Mouse (Mus musculus) embryo, embryonic 9.5 days (tissue): Measurements from ENCODE around the gene Camsap2.

Source experiments
- DNase-seq: peaks from one replicate; pipeline ENCODE4 v3.0.0-alpha.2; 2017; ENCODE audit errors: extremely low spot score

Camsap2 gene

DNA sequence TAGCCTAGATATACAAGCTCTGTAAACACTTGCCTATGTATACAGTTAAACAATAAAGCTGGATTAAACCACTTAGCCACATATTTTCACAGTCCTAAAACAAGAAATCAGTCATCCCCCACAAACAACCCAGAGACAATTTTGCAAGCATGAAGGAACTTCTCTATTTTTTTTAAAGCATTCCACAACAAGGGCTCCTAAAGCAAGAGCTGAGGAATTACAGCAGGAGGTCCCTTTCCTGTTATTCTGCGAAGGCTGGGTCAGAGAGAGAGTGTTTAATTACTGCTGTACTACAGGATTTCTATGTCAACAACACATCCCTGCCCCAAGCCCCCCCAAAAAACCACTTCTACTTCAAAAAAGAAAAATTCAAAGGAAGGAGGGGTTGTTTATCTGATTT, 1.6 kb downstream of the Camsap2 start:
- DNase-seq: no peak

DNA sequence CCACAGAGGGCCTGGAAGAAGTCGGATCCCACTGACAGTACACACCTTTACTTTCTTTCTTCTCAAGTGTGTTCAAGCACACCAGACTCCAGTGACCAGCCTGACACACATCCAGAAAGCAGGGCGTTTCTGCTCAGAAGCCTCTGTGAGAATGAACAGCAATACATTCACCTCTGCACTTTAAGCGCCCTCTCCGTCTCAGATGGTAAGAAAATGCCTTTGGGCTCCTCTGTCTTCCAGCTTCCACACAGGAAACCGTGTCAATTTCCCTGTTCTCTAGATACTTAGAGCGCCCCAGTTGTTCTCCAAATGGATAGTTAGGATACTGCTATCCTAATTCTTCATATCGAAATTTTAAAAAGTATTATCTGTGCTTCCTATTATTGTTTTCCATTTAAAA, 2.2 kb downstream of the Camsap2 start:
- no peak for DNase-seq

DNA sequence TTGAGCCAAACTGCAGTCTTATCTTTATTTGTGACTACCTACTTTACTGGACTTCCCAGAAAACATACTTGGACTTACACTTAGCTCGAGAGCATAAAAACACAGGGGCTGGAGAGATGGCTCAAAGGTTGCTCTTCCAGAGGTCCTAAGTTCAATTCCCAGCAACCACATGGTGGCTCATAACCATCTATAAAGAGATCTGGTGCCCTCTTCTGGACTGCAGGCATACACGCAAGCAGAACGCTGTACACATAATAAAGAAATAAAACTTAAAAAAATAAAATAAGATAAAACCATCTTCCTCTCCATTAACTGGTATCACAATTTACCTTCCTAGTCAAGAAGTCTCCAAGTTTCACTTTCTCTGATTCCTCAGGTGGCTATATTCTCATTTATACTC, 5.4 kb downstream of the Camsap2 start:
- DNase-seq: no peak

DNA sequence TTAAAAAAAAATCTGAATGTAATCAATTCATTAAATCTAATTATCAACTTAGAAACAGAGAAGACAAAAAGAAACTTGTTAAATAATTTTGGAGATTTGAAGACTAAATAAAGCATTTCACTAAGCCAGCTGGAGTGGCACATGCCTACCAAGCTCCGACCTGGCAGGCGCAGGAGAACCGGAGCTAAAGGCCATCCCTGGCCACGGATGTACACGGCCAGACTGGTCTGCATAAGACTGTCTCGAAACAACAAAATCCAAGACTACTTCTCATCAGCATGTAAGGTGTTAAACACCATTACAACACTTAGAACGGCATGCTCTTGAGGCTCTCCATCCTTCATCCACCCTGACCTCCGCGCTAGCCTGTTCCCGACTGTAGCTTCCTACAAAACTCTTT, 11.2 kb downstream of the Camsap2 start:
- DNase-seq: no peak

DNA sequence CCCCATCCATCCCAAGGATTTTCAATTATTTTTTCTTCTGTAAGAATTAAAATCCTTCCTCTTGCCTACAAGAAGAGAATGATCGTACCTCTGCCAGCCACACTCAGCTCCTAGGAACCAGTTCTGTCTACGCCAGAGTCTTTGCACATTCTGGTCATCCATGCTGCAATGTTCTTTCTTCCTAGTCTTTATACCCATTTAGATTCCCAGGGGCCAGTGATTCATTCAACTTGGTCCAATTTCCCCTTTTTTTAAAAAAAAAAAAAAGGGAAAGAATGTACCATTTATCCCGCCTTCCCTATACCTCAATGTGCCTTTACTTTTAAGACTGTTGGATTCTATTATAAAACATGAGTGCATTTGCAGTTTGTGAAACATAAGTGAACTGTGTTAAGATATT, 12.4 kb downstream of the Camsap2 start:
- no peak for DNase-seq

DNA sequence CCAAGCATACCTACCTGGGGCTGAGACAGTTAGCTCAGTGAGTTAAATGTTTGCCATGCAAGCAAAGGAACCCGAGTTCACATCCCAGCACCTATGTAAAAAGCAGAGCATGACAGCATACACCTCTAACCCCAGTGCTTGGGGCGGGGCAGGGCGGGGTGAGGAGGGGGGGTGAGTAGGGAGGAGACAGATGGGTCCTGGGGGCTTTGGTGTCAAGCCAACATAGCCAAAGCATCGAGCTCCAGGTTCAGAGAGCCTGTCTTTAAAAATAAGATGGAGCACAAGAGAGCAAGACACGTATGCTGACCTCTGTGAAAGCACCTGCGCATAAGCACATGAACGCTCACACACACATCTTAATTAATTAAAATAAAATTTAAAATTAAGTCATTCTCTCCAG, 12.8 kb downstream of the Camsap2 start:
- no peak for DNase-seq

DNA sequence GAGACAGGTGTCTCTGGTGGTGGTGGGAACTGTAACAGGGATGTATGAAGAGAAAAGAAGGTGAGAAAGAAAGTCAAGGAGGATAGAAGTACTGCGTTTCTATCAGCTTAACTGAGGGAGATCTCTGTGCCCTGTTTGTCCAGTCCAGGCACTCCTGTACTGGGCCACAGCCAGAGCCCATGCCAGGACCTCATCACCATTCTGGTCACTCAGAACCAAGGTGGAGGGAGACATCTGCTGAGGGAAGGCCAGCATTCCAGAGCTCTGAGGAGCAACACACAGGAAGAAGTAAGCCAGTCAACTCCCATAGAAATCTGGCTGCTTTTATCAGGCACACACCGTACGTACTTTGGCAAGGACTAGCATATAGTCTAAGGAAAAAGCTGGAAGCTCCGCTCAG, 14.1 kb downstream of the Camsap2 start:
- DNase-seq: no peak

DNA sequence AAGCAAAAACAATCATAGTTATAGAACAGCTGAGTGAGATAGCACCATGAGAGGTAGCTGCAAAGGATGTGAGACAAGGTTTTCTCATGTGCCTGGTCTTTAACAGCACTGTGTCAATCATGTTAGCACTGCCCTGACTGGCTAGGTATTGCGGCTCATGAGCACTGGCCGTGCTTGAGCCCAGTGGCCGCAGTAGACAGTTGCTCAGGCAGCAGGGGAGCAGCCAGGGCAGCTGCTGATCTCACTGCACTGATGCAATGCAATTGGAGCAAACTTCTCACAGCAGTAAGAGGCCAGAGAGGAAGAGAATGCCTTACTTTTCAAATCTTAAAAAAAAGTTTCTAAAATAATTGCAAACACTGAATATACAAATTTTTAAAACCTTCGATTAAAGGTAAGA, 16.5 kb downstream of the Camsap2 start:
- DNase-seq: no peak

DNA sequence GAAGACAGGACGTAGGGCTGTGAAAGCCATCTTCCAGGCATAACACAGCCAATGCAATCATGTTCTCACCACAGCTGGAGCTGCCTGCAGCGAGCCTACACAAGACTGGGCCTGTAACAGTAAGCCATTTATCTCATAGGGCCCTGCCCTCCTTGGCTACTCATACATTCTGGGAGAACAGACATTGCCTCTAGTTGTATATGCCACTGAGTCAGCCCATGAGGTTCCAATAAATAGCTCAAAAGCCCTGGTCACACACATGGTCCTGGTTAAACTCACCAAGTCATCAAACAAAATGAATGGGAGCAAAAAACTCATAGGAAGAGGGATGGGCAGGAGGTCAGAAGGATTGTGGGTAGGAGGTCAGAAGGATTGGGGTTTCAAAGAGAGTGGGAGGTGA, 17.3 kb downstream of the Camsap2 start:
- no peak for DNase-seq

DNA sequence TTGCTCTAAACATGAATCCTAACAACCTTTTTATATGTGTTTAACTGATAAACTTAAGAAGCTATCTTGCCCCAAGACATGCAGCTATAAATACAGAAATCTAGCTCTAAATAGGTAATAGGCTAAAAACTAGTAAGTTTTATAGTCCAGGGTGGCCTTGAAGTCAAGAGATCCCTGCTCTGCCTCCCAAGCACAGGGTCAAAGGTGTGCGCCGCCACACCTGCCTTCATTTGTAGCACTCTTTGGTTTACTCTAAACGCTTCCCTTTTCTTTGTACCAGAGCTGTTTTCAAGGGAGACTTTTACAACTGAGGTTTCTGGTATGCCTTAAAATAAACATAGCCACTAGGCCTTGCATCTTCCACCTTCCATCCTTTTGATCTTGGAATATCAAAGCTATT, 18.3 kb downstream of the Camsap2 start:
- DNase-seq: no peak

DNA sequence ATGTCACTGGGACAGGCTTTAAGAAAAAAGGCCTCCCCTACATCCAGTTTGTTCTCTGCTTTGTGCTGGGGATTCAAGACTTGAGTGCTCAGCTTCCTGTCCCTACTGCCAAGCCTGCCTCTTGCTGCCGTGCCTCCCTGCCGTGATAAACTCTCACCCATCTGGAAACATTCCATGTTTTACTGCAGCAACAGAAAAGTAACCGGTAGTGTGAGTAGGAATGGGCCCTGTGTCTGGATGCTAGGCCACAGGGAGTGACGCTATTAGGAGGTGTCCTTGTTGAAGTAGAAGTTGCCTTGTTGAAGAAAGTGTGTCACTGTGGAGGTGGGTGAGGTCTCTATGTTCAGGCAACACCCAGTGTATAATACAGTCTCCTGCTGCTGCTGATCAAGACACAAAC, 20.0 kb downstream of the Camsap2 start:
- DNase-seq: no peak

DNA sequence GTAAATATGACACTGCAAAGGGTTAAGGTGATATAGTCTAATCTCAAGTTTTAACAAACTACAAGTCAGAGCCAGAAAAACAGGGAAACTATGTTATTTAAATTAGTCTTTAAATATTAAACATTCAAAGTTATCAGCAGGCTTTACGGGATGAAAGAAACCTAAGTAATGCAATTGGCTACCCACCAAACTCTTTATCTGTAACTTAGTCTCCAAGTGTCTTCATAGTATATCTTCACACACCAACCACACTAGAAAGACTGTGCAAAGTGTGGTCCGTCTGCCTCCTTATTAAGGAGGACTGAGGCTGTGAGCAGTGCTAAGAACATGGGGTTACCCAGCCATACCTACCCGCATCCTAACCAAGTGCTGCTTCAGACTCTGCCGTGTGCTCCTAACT, 23.6 kb downstream of the Camsap2 start:
- DNase-seq: no peak

DNA sequence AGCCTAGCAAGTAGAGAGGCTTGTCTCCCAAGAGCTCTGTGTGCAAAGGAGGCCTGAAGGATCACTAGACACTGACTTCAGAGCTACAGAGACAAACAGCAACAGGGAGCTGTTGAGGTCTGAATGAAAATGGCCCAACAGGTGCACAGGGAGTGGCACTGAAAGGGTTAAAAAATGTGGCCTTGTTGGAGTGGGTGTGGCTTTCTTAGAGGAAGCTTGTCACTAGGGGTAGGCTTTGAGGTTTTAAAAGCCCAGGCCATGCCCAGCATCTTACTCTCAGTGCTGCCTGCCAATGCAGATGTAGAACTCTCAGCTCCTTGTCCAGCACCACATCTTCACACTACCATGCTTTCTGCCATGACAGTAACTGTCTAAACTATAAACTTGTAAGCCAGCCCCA, 29.6 kb downstream of the Camsap2 start:
- DNase-seq: no peak

DNA sequence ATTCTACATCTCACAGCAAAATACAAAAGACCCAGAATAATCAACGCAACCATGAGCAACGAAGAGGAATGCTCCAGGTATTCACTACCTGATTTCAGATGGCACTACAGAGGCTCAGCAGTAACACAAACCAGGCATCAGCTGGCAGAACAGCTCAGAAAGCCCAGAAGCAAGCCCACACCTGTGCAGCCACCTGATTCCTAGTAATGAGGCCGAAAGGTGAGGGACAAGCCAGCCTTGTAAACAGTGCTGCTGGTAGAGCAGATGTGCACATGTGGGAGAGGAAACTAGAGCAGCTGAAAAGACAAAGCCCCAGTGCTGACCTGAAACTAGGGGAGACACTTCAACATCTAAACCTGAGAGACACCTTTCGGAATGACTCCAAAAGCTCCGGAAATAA, 36.7 kb downstream of the Camsap2 start:
- DNase-seq: no peak

DNA sequence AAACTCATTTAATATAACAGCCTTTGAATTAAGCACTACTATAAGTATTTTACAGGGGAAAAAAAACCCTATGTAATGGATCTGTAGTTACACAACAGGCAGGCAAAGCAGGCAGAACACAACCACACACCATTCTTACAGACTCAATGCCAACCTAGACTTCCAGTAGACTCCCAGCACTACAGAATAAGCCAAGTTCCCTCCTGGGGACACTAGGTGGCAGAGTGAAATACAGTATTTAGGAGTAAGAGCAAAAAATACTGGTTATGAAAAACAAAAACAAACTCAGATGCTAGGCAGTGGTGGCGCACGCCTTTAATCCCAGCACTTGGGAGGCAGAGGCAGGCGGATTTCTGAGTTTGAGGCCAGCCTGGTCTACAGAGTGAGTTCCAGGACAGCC, 39.5 kb downstream of the Camsap2 start:
- DNase-seq: no peak

DNA sequence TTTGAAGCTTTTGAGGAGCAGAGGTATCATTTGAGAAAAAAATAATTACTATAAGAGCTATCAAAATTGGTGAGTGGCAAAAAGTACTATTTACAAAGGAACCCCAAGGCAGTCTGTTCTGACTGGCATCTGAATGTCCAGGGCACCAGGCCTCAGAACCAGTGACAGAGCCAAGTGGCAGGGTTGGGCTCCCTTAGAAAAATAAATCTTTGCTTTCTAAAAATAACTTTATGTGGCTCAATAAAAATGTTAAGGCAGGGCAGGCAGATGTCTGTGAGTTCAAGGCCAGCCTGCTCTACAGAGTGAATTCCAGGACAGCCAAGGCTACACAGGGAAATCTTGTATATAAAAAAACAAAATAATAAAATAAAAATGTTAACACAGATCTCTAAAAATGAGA, 51.9 kb downstream of the Camsap2 start:
- no peak for DNase-seq

DNA sequence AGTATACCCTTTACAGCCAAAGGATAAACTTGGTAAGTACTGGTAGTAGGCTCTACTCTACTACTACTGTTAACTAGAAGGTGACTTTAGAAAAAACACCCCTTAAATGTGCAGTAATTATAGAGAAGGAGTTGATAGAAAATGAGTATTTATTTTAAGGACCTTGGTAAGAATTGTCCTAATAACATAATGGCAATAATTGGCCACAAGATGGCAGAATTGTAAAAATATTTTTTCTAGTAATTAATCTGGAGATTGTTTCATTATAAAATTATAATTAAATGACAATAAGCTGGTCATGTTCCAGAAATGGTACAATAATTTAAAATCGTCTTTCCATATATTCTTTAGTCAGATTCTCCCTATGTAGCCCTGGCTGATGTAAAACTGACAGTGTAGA, 56.1 kb downstream of the Camsap2 start:
- DNase-seq: no peak

DNA sequence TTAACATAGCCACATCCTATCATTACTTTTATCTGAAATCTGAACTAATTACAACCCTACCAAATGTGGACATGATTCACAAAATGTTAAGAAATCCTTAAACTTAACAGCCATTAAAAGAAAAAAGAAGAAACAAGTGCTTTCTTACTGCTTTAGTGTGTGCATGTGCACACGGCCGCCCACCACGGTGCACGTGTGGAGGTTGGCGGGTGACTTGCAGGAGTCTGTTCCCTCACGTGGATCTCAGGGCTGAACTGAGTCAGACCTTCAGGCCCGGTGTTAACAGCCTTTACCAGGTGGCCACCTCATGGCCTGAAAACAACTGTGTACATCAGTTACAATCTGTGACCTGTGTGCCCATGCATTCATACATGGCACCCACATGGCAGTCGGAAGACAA, 68.5 kb downstream of the Camsap2 start:
- no peak for DNase-seq

DNA sequence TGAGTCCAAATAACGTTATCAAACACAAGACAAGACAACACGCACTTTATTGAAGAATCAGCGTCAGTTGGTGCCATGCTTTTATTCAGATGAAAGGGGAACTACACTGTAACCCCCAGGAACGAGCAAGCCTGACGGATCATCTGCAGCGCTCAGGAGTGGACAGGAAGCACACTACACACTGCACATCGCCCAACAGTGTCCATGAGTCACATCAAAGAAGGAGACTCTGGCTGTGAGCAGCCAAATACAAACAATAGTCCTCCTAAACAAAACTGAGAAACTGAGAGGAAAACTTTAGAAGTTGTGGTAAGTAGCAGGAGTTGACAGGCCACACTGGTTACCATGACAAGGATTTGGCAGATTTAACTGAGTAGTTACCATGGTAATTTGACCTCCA, 77.7 kb downstream of the Camsap2 start:
- no peak for DNase-seq

DNA sequence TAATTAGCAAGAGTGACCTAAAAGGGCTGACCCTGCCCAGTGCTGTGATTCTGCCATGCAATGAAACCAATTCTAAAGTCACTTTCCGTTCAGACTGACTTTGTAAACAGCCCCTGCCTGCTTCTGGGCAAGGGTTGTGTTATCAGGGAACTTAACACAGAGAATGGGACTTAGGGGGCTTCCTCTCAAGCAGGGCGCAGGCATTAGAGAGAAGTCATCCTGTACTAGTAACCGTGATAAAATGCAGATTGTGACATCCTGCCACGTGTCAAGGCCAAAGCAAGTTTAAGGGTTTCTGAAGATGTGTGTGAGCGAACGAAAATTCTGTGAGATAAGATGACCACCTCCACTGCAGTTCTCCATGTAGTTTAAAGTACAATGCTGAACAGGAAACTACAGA, 79.8 kb downstream of the Camsap2 start:
- no peak for DNase-seq

DNA sequence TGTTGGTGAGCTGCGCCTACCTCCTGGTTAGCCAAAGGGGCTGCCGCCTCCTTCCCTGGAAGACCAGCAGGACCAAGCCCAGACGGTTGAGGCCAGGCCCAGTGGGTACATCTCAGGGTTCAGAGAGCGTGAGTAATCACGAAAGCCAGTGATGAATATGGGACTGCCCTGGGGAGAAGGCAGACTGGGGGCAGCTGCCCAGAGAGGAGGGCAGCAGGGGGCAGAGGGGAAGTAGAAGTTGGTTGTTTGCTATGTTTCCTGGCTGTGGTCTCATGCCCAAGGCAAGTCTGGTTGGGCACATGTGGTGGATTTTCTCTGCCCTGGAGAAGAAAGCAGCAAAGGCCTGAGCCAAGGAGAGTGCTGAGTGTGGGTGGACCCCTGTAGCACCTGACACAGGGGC, 82.5 kb downstream of the Camsap2 start:
- no peak for DNase-seq

DNA sequence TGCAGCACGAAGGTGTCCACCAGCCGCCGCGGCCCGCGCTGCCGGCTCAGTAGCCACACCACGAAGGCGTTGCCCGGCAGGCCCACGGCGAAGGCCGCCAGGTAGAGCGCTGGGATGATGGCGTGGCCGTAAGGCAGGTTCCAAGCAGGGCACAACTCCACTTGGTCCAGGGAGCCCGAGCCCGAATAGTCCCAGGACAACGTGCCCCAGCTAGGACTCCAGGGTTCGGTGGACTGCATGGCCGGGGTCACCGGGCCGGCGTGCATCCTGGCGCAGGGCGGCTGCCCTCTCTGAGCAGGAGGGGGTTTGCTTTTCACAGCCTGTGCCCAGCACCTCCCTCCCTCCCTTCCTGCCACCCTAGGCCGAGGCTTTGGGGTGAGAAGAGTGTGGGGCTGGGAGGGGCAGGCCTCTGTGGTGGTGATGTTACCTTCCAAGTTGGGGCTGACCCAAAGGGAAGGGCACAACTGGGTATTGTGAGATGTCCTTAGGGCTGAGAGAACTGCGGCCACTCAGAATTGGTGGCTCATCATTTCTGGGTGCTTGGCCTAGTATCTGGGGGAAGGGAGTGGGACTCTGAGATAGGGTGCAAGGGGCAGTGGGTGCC, 85.2 kb downstream of the Camsap2 start, which contains the start of gene Gpr25:
Gpr25 (minus strand) TSS at position 239 of the 604 bp plus-strand sequence.
- DNase-seq: no peak

DNA sequence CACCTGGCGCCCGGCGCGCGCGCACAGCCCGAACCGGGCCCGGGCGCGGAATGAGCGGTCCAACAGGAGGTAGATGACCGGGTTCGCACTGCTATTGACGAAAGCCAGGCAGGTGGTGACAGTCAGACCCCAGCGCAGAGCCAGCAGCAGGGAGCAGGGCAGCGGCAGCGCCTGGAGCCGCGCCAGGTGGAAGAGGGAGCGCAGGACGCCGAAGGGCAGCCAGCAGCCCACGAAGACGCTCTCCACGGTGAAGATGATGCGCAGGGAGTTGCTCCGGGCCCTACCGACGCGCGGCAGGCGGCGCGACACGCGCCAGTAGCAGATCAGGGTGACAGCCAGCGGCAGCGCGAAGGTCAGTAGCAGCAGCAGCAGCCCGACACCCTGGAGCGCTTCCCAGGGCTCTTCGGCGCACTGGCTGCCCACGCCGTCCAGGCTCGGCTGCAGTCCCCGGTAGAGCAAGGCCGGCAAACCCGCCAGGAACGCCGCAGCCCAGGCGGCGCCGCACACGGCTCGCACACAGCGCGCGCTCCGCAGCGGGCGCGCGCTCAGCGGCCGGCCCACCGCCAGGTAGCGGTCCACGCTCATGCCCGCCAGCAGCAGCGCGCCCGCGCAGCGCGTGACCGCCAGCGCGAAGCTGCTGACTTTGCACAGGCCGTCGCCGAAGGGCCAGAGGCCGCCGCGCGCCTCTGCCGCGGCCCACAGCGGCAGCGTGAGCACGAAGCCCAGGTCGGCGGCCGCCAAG, 85.8 kb downstream of the Camsap2 start:
- DNase-seq: peak; percentile 54

DNA sequence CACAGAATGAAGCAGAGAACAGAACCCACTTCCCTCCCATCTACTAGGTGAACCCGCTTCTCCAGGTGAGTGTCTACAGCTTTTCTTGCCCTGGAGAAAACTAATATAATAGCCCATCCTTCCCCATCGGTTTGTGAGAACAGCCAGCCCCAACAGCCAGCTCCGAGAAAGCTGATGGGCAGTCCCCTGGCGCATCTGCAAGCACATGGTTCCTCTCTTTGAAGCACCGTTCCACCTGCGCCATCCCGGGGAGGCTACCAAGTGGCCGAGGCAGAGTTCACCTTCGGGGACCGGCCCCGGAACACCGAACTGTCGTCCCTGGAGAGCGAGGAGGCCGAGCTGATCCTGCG, 86.4 kb downstream of the Camsap2 start:
- peak; percentile 20 for DNase-seq
